Mouse (Mus musculus) E14TG2a.4 (cell line): ENCODE measurements around the gene Kcna5.
A peak's percentile ranks its signal among the peaks of the same experiment; 100 is the strongest.

Experiments
- CTCF ChIP-seq: conservative IDR thresholded peaks from 2 replicates; pipeline ENCODE4 v1.5.1; 2014; ENCODE audit warnings: low read length
- NANOG ChIP-seq: IDR thresholded peaks from 2 replicates; pipeline ENCODE4 v1.6.1; 2014; ENCODE audit warnings: borderline replicate concordance, low read length, mixed read lengths
- POU5F1 ChIP-seq: IDR thresholded peaks from 2 replicates; pipeline ENCODE4 v1.6.1; 2014; ENCODE audit warnings: low read length, borderline replicate concordance

- TF ChIP-seq CTCF = peak; percentile 33
- TF ChIP-seq NANOG = no peak
- TF ChIP-seq POU5F1 = no peak
Observed at GRCm38 (mm10) chr6:126561702-126562101, 26.5 kb upstream of the Kcna5 start.
